Mouse (Mus musculus): ENCODE data around the gene Mdm4. TPM values are rescaled to one million over a fixed set of nuclear protein-coding genes. Genes with fewer than 3 reads are reported as not detected.

Mdm4 gene
- polyA plus RNA-seq, 1 experiment: 7.3 TPM

DNA sequence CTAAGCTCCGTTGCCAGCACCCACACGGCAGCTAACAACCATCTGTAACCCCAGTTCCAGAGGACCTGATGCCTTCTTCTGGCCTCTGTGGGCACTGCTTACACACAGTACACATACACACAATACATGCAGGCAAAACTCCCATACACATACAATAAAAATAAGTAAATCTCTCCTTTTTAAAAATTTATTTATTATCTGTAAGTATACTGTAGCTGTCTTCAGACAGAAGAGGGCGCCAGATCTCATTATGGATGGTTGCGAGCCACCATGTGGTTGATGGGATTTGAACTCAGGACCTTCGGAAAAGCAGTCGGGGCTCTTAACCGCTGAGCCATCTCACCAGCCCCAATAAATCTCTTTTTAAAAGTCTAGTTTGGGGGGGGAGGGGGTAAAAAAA is 9.0 kb downstream of the Mdm4 start:
- H3K4me3 ChIP-seq (replicated peaks): peak overlapping the region; percentile 80
- peaks cover 47% of the 10 kb centered on the region for H3K4me1 ChIP-seq
- no peaks in the 10 kb centered on the region for H3K27me3 ChIP-seq (replicated peaks)
- H3K9me3 ChIP-seq: no peaks in the 10 kb centered on the region
- TF ChIP-seq GATA1 (IDR thresholded peaks at IDR 0.05; ENCODE audit: borderline replicate concordance, low read length): no peak
- TF ChIP-seq FLI1 (IDR thresholded peaks at IDR 0.05; ENCODE audit: low read length): no peak
- peaks cover 42% of the 10 kb centered on the region for H3K36me3 ChIP-seq (replicated peaks; ENCODE audit: low read length)

DNA sequence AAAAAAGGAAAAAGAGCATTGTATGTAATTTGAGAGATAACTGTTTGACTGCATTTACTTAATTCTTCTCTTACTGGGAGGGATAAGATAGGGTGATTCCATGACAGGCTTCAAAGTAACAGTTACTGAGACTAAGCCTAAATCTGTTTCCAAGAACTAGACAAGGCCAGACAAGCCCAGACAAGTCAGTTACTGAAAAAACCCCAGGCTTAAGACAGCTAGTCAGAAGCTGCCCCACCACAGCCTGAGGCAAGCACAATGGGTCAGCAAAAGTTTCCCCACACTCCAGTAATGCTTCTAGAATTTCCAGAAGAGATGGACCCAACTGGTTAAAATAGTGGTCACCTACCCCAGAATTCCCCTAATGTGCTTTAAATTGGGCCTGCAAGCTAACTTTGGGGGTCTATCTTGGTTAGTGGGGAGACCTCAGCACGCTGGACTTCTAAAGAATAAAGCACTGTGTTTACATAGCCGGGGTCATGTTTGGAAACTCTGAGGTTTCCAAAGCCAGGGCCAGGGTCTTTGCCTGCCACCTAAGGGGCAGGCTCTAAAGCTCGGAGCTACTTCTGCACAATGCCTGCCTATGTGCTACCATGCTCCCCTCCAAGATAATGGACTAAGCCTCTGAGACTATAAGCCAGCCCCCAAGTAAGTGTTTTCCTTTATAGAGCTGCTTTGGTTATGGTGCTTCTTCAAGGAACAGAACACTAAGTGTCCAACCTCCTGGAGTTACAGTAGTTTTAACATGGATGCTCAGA is 10.0 kb downstream of the Mdm4 start:
- peaks cover 50% of the 10 kb centered on the region for H3K36me3 ChIP-seq (replicated peaks; ENCODE audit: low read length)
- peak overlapping the region; percentile 64 for H3K4me3 ChIP-seq (replicated peaks)
- TF ChIP-seq FLI1 (IDR thresholded peaks at IDR 0.05; ENCODE audit: low read length): no peak
- TF ChIP-seq GATA1 (IDR thresholded peaks at IDR 0.05; ENCODE audit: borderline replicate concordance, low read length): no peak
- no peaks in the 10 kb centered on the region for H3K9me3 ChIP-seq
- no peaks in the 10 kb centered on the region for H3K27me3 ChIP-seq (replicated peaks)
- peaks cover 47% of the 10 kb centered on the region for H3K4me1 ChIP-seq

- H3K36me3 ChIP-seq (replicated peaks; ENCODE audit: low read length): peaks cover 59% of the 10 kb centered on the region
- H3K4me1 ChIP-seq: peaks cover 51% of the 10 kb centered on the region
- TF ChIP-seq FLI1 (IDR thresholded peaks at IDR 0.05; ENCODE audit: low read length): no peak
- TF ChIP-seq GATA1 (IDR thresholded peaks at IDR 0.05; ENCODE audit: borderline replicate concordance, low read length): no peak
- H3K27me3 ChIP-seq (replicated peaks): no peaks in the 10 kb centered on the region
- peak overlapping the region; percentile 51 for H3K4me3 ChIP-seq (replicated peaks)
- H3K9me3 ChIP-seq: no peaks in the 10 kb centered on the region
Measured at GRCm38 (mm10) chr1:133019312-133019711, 11.0 kb downstream of the Mdm4 start.

GRCm38 (mm10) chr1:133018580-133018979 is 11.8 kb downstream of the Mdm4 start:
- no peak for TF ChIP-seq GATA1 (IDR thresholded peaks at IDR 0.05; ENCODE audit: borderline replicate concordance, low read length)
- TF ChIP-seq FLI1 (IDR thresholded peaks at IDR 0.05; ENCODE audit: low read length): no peak
- Histone ChIP-seq H3K27me3 (replicated peaks) (no peaks in the 10 kb centered on the region), H3K4me3 (replicated peaks) (peak overlapping the region; percentile 64), H3K9me3 (no peaks in the 10 kb centered on the region), H3K36me3 (replicated peaks; ENCODE audit: low read length) (peaks cover 67% of the 10 kb centered on the region), H3K4me1 (peaks cover 48% of the 10 kb centered on the region)

- Histone ChIP-seq H3K9me3 (no peaks in the 10 kb centered on the region), H3K4me1 (peaks cover 55% of the 10 kb centered on the region), H3K4me3 (replicated peaks) (no peak overlapping the region), H3K36me3 (replicated peaks; ENCODE audit: low read length) (peaks cover 76% of the 10 kb centered on the region), H3K27me3 (replicated peaks) (no peaks in the 10 kb centered on the region)
- no peak for TF ChIP-seq GATA1 (IDR thresholded peaks at IDR 0.05; ENCODE audit: borderline replicate concordance, low read length)
- TF ChIP-seq FLI1 (IDR thresholded peaks at IDR 0.05; ENCODE audit: low read length): no peak
Measured at GRCm38 (mm10) chr1:133016775-133017428, 13.5 kb downstream of the Mdm4 start.

DNA sequence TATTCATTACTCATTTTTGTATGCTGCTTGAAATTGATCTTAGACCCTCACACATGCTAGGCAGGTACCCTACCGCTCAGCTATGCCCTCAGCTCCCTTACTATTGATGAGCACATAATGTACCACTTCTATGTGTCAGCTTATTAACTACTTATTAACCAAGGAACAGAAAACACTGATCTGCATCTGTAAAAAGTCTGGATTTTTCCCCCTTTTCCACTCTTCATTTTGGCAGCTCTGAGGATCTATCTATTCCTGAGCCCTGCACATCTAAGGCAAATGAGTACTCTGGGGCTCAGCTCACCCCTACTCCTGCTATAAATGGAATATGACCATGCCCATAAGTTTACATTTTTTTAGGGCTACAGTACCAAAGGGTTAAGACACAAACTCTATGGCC is 16.2 kb downstream of the Mdm4 start:
- H3K4me1 ChIP-seq: peaks cover 34% of the 10 kb centered on the region
- TF ChIP-seq GATA1 (IDR thresholded peaks at IDR 0.05; ENCODE audit: borderline replicate concordance, low read length) (no peak), FLI1 (IDR thresholded peaks at IDR 0.05; ENCODE audit: low read length) (no peak)
- H3K9me3 ChIP-seq: no peaks in the 10 kb centered on the region
- H3K36me3 ChIP-seq (replicated peaks; ENCODE audit: low read length): peaks cover 88% of the 10 kb centered on the region
- no peaks in the 10 kb centered on the region for H3K27me3 ChIP-seq (replicated peaks)
- H3K4me3 ChIP-seq (replicated peaks): no peak overlapping the region

DNA sequence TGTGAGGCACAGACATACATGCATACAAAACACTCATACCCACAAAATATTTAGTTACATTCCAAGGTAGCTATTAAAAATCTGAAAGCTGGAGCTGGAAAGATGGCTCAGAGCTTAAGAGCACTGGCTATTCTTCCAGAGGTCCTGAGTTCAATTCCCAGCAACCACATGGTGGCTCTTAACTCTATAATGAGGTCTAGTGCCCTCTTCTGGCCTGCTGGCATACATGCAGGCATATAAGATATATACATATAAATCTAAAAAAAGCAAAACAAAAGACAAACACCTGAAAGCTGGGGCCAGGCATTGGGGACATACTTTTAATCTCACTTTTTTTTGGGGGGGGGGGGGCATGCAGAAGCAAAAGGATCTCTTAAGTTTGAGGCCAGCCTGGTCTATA is 17.0 kb downstream of the Mdm4 start:
- Histone ChIP-seq H3K9me3 (no peaks in the 10 kb centered on the region), H3K27me3 (replicated peaks) (no peaks in the 10 kb centered on the region), H3K4me3 (replicated peaks) (no peak overlapping the region), H3K4me1 (peaks cover 25% of the 10 kb centered on the region), H3K36me3 (replicated peaks; ENCODE audit: low read length) (peaks cover 88% of the 10 kb centered on the region)
- TF ChIP-seq FLI1 (IDR thresholded peaks at IDR 0.05; ENCODE audit: low read length) (no peak), GATA1 (IDR thresholded peaks at IDR 0.05; ENCODE audit: borderline replicate concordance, low read length) (no peak)

- Histone ChIP-seq H3K4me1 (peaks cover 20% of the 10 kb centered on the region), H3K36me3 (replicated peaks; ENCODE audit: low read length) (peaks cover 88% of the 10 kb centered on the region), H3K9me3 (no peaks in the 10 kb centered on the region), H3K27me3 (replicated peaks) (no peaks in the 10 kb centered on the region), H3K4me3 (replicated peaks) (no peak overlapping the region)
- TF ChIP-seq FLI1 (IDR thresholded peaks at IDR 0.05; ENCODE audit: low read length) (no peak), GATA1 (IDR thresholded peaks at IDR 0.05; ENCODE audit: borderline replicate concordance, low read length) (no peak)
Measured at GRCm38 (mm10) chr1:133011955-133012841, 18.2 kb downstream of the Mdm4 start.

GRCm38 (mm10) chr1:133006571-133006970 is 23.8 kb downstream of the Mdm4 start:
- H3K9me3 ChIP-seq: no peaks in the 10 kb centered on the region
- H3K4me1 ChIP-seq: peaks cover 17% of the 10 kb centered on the region
- TF ChIP-seq FLI1 (IDR thresholded peaks at IDR 0.05; ENCODE audit: low read length) (no peak), GATA1 (IDR thresholded peaks at IDR 0.05; ENCODE audit: borderline replicate concordance, low read length) (no peak)
- H3K27me3 ChIP-seq (replicated peaks): no peaks in the 10 kb centered on the region
- H3K4me3 ChIP-seq (replicated peaks): no peak overlapping the region
- peaks cover 94% of the 10 kb centered on the region for H3K36me3 ChIP-seq (replicated peaks; ENCODE audit: low read length)

Measured in megakaryocyte, embryonic 14.5 days (primary cell).